ENCODE assay signal across 21 mouse cellular contexts in genomic region chr1:135361491-135361890, GRCm38 (mm10). TPM values are rescaled to one million over a fixed set of nuclear protein-coding genes. Genes with fewer than 3 reads are reported as not detected.
"Had no signal": no experiment of that assay in that cellular context is flagged by ENCODE, and none has a peak within 500 bp of the region (broad histone marks: within the 10 kb centered on the region; RNA-seq: fewer than 3 reads in every experiment).

No protein-coding gene starts in this region.

- H3K4me1 ChIP-seq: liver, embryonic 15.5 days; midbrain, embryonic 15.5 days; neural tube, embryonic 12.5 days had no signal

- H3K36me3 ChIP-seq: liver, embryonic 15.5 days; lung, embryonic 15.5 days; midbrain, embryonic 15.5 days; neural tube, embryonic 12.5 days; stomach, embryonic 15.5 days had no signal

- H3K9me3 ChIP-seq: liver, embryonic 15.5 days; lung, embryonic 15.5 days; midbrain, embryonic 15.5 days; neural tube, embryonic 12.5 days; stomach, embryonic 15.5 days had no signal

- H3K4me3 ChIP-seq: liver, embryonic 15.5 days; lung, embryonic 15.5 days; megakaryocyte, embryonic 14.5 days; midbrain, embryonic 15.5 days; neural tube, embryonic 12.5 days; stomach, embryonic 15.5 days had no signal

- DNase-seq: liver, postnatal 0 days; lung, adult 2 months; lung, postnatal 14 days; lung, postnatal 36 days; right cerebral cortex, postnatal 14 days; thymus, adult 2 months; thymus, postnatal 25 days; thymus, postnatal 4 days had no signal

- H3K27ac ChIP-seq: liver, embryonic 15.5 days; lung, embryonic 15.5 days; macrophage; midbrain, embryonic 15.5 days; neural tube, embryonic 12.5 days; stomach, embryonic 15.5 days; stomach, postnatal 0 days had no signal

- H3K4me2 ChIP-seq: liver, embryonic 15.5 days; lung, embryonic 15.5 days; midbrain, embryonic 11.5 days; midbrain, embryonic 15.5 days; neural tube, embryonic 12.5 days; stomach, embryonic 15.5 days had no signal

- ATAC-seq: liver, postnatal 0 days; lung, postnatal 0 days; midbrain, embryonic 15.5 days had no signal

- H3K9ac ChIP-seq: liver, embryonic 15.5 days; liver, postnatal 0 days; lung, embryonic 15.5 days; midbrain, embryonic 15.5 days; neural tube, embryonic 12.5 days; stomach, embryonic 15.5 days had no signal

- H3K27me3 ChIP-seq: lung, embryonic 15.5 days; midbrain, embryonic 15.5 days; neural tube, embryonic 12.5 days; stomach, embryonic 15.5 days had no signal

RNA-seq across cellular contexts. Expression of gene Shisa4, which starts 13.5 kb away (rescaled TPM):
- total RNA-seq: megakaryocyte progenitor cell, adult 5-6 weeks; monocyte, adult 5-6 weeks; neutrophil, adult 5-6 weeks had no signal

RNA-seq across cellular contexts. Expression of gene Lmod1, which starts 36.9 kb away (rescaled TPM):
- total RNA-seq: megakaryocyte progenitor cell, adult 5-6 weeks; monocyte, adult 5-6 weeks; neutrophil, adult 5-6 weeks had no signal
- polyA plus RNA-seq: macrophage had no signal
